Mouse (Mus musculus): ENCODE measurements around the gene Prss41. TPM values are rescaled to one million over a fixed set of nuclear protein-coding genes. Genes with fewer than 3 reads are reported as not detected.

The Prss41 gene
- polyA plus RNA-seq, 1 experiment from 2014 or later, result 1.6 TPM

DNA sequence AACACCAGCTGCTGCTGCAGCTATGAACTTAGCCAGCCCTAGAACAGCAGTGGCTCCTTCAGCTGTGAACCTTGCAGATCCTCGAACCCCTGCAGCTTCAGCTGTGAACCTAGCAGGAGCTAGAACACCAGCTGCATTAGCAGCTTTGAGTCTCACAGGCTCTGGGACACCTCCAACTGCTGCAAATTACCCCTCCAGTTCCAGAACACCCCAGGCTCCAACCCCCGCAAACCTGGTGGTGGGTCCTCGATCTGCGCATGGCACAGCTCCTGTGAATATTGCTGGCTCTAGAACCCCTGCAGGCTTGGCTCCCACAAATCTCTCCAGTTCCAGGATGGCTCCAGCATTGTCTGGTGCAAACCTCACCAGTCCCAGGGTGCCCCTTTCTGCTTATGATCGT, 23.2 kb downstream of the Prss41 start:
- H3K4me3 ChIP-seq, result no peak overlapping the region
- peaks cover 40% of the 10 kb centered on the region for H3K9me3 ChIP-seq
- peaks cover 100% of the 10 kb centered on the region for H3K36me3 ChIP-seq
- WGBS, result 97% methylated on average over 5 of the region's 5 CpGs
- H3K27me3 ChIP-seq (ENCODE audit: insufficient read depth, poor library complexity, severe bottlenecking), result no peaks in the 10 kb centered on the region
- no peaks in the 10 kb centered on the region for H3K4me1 ChIP-seq (replicated peaks)
- H3K27ac ChIP-seq, result no peak overlapping the region
- no peak for DNase-seq (ENCODE audit: low spot score)

DNA sequence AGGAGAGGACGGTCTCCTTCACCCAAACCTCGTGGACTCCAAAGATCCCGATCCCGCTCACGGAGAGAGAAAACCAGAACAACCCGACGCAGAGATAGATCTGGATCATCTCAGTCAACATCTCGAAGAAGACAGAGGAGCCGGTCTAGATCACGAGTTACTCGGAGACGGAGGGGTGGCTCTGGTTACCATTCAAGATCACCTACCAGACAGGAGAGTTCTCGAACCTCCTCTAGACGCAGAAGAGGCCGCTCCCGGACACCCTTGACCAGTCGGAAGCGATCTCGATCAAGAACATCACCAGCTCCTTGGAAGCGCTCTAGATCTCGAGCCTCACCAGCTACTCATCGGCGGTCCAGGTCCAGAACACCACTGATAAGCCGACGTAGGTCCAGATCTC, 24.7 kb downstream of the Prss41 start:
- Histone ChIP-seq H3K36me3 (peaks cover 100% of the 10 kb centered on the region), H3K4me1 (replicated peaks) (no peaks in the 10 kb centered on the region), H3K9me3 (peaks cover 48% of the 10 kb centered on the region), H3K4me3 (no peak overlapping the region), H3K27me3 (ENCODE audit: insufficient read depth, poor library complexity, severe bottlenecking) (no peaks in the 10 kb centered on the region), H3K27ac (no peak overlapping the region)
- 97% methylated on average over 25 of the region's 25 CpGs for WGBS
- DNase-seq (ENCODE audit: low spot score), result no peak

DNA sequence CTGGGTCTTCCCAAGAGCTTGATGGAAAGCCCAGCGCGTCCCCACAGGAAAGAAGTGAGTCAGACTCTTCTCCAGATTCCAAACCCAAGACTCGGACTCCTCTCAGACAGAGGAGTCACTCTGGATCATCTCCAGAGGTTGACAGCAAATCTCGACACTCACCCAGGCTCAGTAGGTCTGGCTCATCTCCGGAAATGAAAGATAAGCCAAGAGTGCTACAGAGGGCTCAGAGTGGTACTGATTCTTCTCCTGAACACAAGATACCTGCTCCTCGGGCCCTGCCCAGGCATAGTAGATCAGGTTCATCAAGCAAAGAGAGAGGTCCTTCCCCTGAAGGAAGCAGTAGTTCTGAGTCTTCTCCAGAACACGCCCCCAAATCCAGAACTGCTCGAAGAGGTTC, 25.4 kb downstream of the Prss41 start:
- no peak for DNase-seq (ENCODE audit: low spot score)
- 96% methylated on average over 8 of the region's 8 CpGs for WGBS
- H3K9me3 ChIP-seq, result peaks cover 48% of the 10 kb centered on the region
- no peak overlapping the region for H3K27ac ChIP-seq
- H3K4me3 ChIP-seq, result no peak overlapping the region
- H3K4me1 ChIP-seq (replicated peaks), result no peaks in the 10 kb centered on the region
- H3K36me3 ChIP-seq, result peaks cover 100% of the 10 kb centered on the region
- H3K27me3 ChIP-seq (ENCODE audit: insufficient read depth, poor library complexity, severe bottlenecking), result no peaks in the 10 kb centered on the region

DNA sequence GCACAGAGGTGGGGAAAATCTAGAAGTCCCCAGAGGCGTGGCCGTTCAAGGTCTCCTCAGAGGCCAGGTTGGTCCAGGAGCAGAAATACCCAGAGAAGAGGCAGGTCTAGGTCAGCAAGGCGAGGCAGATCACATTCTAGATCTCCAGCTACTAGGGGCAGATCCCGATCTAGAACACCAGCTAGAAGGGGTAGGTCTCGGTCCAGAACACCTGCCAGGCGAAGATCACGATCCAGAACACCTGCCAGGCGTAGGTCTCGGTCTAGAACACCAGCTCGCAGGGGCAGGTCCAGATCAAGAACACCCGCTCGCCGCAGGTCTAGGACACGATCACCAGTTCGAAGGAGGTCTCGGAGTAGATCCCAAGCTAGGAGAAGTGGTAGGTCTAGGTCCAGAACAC, 28.3 kb downstream of the Prss41 start:
- H3K4me3 ChIP-seq, result no peak overlapping the region; the same call in 1 of the 2 replicates
- no peak for DNase-seq (ENCODE audit: low spot score)
- peaks cover 46% of the 10 kb centered on the region for H3K9me3 ChIP-seq
- peaks cover 100% of the 10 kb centered on the region for H3K36me3 ChIP-seq
- 98% methylated on average over 16 of the region's 16 CpGs for WGBS
- no peaks in the 10 kb centered on the region for H3K4me1 ChIP-seq (replicated peaks)
- no peak overlapping the region for H3K27ac ChIP-seq
- no peaks in the 10 kb centered on the region for H3K27me3 ChIP-seq (ENCODE audit: insufficient read depth, poor library complexity, severe bottlenecking)

DNA sequence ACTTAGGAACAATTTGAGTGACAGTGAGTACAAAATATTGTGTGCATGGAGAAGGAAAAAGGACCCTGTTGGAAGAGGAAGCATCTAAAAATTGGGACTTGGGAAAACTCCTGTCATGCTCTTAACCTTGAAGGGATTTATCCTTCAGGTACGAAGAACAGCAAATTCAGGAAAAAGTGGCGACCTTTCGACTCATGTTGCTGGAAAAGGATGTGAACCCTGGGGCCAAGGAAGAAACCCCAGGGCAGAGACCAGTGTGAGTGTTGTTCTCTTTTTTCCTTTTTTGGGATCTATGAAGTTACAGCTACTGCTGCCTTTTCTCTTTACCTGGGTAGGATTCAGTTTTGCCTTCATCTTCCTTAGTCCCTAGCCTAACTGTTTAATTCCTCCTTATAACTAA, 36.1 kb downstream of the Prss41 start:
- no peak overlapping the region for H3K27ac ChIP-seq
- WGBS, result 90% methylated on average over 3 of the region's 3 CpGs
- H3K27me3 ChIP-seq (ENCODE audit: insufficient read depth, poor library complexity, severe bottlenecking), result no peaks in the 10 kb centered on the region
- no peak overlapping the region for H3K4me3 ChIP-seq
- DNase-seq (ENCODE audit: low spot score), result no peak
- H3K36me3 ChIP-seq, result peaks cover 64% of the 10 kb centered on the region
- H3K4me1 ChIP-seq (replicated peaks), result peaks cover 27% of the 10 kb centered on the region
- no peaks in the 10 kb centered on the region for H3K9me3 ChIP-seq

DNA sequence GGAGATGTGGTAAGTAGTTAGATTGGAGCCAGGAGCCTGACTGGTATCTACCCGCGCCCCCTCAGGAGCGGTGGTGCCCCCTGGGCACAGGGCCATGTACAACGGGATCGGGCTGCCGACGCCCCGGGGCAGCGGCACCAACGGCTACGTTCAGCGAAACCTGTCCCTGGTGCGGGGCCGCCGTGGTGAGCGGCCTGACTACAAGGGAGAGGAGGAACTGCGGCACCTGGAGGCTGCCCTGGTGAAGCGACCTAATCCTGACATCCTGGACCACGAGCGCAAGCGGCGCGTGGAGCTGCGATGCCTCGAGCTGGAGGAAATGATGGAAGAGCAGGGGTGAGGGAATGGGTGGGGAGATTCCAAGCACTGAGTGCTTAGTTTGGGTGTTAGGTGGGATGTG, 37.1 kb downstream of the Prss41 start:
- Histone ChIP-seq H3K4me3 (peak overlapping the region; percentile 99; the same call in 1 of the 2 replicates), H3K9me3 (no peaks in the 10 kb centered on the region), H3K4me1 (replicated peaks) (peaks cover 33% of the 10 kb centered on the region), H3K27ac (no peak overlapping the region), H3K27me3 (ENCODE audit: insufficient read depth, poor library complexity, severe bottlenecking) (no peaks in the 10 kb centered on the region), H3K36me3 (peaks cover 54% of the 10 kb centered on the region)
- DNase-seq (ENCODE audit: low spot score), result no peak
- WGBS, result 84% methylated on average over 25 of the region's 25 CpGs

DNA sequence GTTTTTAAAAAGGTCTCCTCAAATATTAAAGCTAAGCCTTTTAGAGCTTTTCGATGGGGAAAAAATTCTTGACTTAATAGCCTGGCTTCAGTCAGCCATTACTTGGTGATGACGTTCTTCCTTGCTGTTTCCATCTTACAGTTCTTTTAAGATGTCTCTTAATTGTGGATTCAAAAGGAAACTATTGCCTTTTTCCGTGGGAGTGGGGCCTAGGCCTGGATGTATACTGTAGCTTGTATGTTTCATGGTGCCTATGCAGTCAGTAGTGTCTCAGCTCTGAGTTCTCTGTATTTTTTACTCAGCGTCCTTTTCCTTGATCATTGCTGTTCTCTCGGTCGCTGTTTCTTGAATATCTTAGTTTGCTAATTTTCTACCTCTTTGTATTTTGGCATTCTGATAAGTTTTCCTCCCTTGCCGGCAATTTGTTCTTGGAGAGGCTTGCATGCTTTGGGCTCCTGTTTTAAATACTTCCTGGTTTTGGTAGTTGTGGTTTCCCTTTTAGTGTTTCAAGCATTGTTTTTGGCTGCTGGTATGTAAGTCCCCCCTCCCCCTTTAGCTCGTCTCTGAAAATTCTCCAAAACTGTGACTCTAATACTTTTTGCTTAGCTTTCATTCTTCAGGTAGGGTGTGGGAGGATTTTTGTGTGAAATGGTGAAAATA, 39.4 kb downstream of the Prss41 start:
- Histone ChIP-seq H3K4me3 (peak overlapping the region; percentile 99), H3K27me3 (ENCODE audit: insufficient read depth, poor library complexity, severe bottlenecking) (no peaks in the 10 kb centered on the region), H3K9me3 (no peaks in the 10 kb centered on the region), H3K4me1 (replicated peaks) (peaks cover 37% of the 10 kb centered on the region), H3K36me3 (peaks cover 31% of the 10 kb centered on the region), H3K27ac (peak overlapping the region; percentile 98)
- 13% methylated on average over 8 of the region's 8 CpGs for WGBS
- DNase-seq (ENCODE audit: low spot score), result no peak

DNA sequence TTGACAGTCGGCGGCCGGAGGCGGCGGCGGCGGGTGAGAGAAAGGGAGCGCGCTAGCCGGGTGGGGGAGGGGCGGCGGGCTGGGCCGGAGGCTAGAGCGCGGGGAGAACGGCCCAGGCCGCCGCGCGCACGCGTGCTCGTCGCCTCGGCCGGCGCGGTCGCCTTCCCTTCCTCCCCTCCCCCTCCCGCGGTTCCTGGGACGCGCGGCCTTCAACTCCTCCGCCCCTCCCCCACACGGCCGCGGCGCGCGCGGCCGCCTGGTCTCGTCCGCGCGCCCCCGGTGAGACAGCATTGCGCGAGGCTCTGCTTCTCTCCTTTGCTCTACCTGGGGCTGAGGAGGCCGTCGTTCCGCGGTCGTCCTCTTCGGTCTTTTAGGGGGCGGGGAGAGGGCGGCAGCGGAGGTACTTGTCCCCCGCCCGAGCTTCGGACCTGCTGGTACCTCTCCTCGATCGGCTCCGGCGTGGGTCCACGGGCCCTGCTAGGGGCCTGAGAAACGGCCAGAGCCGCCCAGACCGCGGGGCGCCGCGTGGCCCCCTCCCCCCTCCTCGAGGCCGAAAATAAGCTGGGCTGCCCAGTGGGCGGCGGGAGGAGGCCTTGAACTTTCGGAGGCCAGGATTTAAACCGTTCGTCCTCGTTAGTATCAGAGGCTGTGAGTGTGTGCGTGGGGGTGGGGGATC, 40.5 kb downstream of the Prss41 start:
- peak overlapping the region; percentile 98 for H3K27ac ChIP-seq
- H3K4me3 ChIP-seq, result peak overlapping the region; percentile 99
- H3K4me1 ChIP-seq (replicated peaks), result peaks cover 37% of the 10 kb centered on the region
- H3K9me3 ChIP-seq, result no peaks in the 10 kb centered on the region
- WGBS, result under 1% methylated on average over 83 of the region's 83 CpGs
- peaks cover 20% of the 10 kb centered on the region for H3K36me3 ChIP-seq
- DNase-seq (ENCODE audit: low spot score), result peak; percentile 87
- H3K27me3 ChIP-seq (ENCODE audit: insufficient read depth, poor library complexity, severe bottlenecking), result no peaks in the 10 kb centered on the region

DNA sequence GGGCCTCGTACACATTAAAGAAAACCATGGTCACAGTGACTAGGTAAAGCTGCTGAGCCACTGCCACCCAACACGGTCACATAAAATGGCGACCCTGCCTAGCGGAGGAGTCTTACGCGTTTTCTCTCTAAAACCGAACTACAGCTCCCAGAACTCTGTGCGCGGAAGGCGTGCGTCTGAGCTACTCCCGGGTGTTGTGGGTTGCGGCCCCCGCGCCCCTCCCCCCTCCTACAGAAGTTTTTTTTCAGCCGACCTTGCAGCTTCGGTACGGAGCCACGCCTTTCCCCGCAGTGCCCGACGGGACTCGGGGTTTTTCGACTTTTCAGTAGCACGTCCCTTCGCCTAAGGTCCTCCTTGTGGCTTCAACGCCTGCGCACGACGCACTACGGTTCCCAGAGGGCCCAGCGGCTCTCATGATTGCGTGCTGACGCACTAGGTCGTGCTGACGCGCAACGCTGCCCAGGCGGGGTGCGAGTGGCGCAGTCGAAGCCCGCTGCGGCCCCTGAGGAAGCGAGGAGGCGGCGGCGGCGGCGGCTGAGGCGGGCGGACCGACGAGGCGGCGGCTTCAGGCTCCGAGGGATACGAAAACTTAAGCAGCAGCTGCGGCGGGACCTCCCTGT, 41.1 kb downstream of the Prss41 start:
- under 1% methylated on average over 60 of the region's 60 CpGs for WGBS
- Histone ChIP-seq H3K4me3 (peak overlapping the region; percentile 99), H3K27ac (peak overlapping the region; percentile 98), H3K36me3 (peaks cover 15% of the 10 kb centered on the region), H3K9me3 (no peaks in the 10 kb centered on the region), H3K4me1 (replicated peaks) (peaks cover 37% of the 10 kb centered on the region), H3K27me3 (ENCODE audit: insufficient read depth, poor library complexity, severe bottlenecking) (no peaks in the 10 kb centered on the region)
- DNase-seq (ENCODE audit: low spot score), result peak; percentile 97

DNA sequence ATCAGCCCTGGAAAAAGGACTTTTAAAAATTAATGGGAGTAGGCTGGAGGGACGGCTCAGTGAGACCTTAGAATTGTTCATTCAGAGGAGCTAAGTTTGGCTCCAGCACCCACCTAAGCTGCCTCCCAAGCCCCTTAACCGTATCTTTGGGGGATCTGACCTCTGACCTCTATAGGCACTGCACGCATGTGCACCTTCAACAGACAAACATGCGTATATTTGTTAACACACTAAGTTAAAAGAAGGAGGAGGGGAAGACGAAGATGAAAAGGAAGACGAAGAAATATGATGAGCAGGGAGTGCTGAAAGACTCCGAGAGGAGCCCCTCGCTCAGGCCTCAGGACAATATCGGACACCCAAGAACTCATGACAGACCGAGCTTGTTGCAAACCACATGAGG, 42.3 kb downstream of the Prss41 start:
- DNase-seq (ENCODE audit: low spot score), result no peak
- H3K4me3 ChIP-seq, result no peak overlapping the region
- H3K27me3 ChIP-seq (ENCODE audit: insufficient read depth, poor library complexity, severe bottlenecking), result no peaks in the 10 kb centered on the region
- peak overlapping the region; percentile 45; the same call in 1 of the 2 replicates for H3K27ac ChIP-seq
- peaks cover 5% of the 10 kb centered on the region for H3K36me3 ChIP-seq
- 93% methylated on average over 10 of the region's 10 CpGs for WGBS
- H3K9me3 ChIP-seq, result no peaks in the 10 kb centered on the region
- H3K4me1 ChIP-seq (replicated peaks), result peaks cover 31% of the 10 kb centered on the region

DNA sequence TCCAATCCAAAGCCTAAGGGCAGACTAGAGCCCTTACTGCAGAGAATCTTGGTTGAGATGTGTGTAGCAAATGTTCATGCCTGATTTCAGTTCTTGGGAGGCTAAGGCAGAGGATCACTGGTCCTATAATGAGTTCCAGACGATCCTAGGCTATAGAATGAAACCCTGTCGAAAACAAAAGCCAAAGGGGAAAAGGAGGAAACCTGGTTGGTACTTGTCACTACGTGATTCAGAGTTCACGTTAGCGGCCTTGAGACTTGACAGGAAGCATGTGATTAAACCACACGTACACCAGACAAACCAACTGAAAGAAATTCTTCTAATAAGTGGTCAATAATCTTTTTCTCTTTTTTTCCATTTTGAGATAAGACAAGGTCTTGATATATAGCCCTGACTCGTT, 46.7 kb downstream of the Prss41 start:
- H3K9me3 ChIP-seq, result no peaks in the 10 kb centered on the region
- peaks cover 3% of the 10 kb centered on the region; the same call in 1 of the 2 replicates for H3K36me3 ChIP-seq
- no peak overlapping the region for H3K4me3 ChIP-seq
- no peak overlapping the region for H3K27ac ChIP-seq
- H3K27me3 ChIP-seq (ENCODE audit: insufficient read depth, poor library complexity, severe bottlenecking), result no peaks in the 10 kb centered on the region
- DNase-seq (ENCODE audit: low spot score), result no peak
- peaks cover 6% of the 10 kb centered on the region for H3K4me1 ChIP-seq (replicated peaks)
- WGBS, result 76% methylated on average over 7 of the region's 7 CpGs

DNA sequence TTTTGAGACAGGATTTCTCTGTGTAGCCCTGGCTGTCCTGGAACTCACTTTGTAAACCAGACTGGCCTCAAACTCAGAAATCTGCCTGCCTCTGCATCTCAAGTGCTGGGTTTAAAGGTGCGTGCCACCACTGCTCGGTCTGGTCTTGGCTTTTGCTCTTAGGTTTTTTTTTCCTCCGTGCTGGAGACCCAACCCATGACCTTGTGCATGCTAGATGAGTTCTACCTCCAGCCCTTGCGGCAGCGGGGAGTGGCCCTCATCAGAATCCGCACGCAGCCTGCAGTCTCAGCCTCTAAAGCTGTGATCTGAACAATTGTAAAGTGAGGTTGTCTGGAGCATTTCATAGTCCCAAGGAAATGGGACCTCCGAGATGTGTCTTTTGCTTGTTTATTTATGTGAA, 48.6 kb downstream of the Prss41 start:
- Histone ChIP-seq H3K27me3 (ENCODE audit: insufficient read depth, poor library complexity, severe bottlenecking) (no peaks in the 10 kb centered on the region), H3K36me3 (peaks cover 3% of the 10 kb centered on the region; the same call in 1 of the 2 replicates), H3K27ac (no peak overlapping the region), H3K4me1 (replicated peaks) (peaks cover 8% of the 10 kb centered on the region), H3K9me3 (no peaks in the 10 kb centered on the region), H3K4me3 (no peak overlapping the region)
- no peak for DNase-seq (ENCODE audit: low spot score)
- 95% methylated on average over 8 of the region's 8 CpGs for WGBS

DNA sequence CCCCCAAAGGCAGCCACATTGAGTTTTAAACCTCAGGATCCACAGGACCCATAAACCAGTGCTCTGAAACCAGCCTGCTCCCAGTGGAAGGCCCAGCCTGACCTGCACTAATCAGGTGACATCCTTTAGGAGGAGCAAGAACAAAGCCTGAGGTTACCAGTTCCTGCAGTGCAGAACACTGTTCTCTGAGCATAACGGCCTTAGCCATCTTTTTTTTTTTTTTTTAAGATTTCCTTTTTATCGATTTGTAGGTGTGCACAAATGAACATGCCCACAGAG, 53.0 kb downstream of the Prss41 start:
- 73% methylated on average over 2 of the region's 2 CpGs for WGBS
- H3K4me1 ChIP-seq (replicated peaks), result peaks cover 24% of the 10 kb centered on the region
- no peaks in the 10 kb centered on the region for H3K36me3 ChIP-seq
- H3K4me3 ChIP-seq, result peak overlapping the region; percentile 54
- peak overlapping the region; percentile 94 for H3K27ac ChIP-seq
- H3K27me3 ChIP-seq (ENCODE audit: insufficient read depth, poor library complexity, severe bottlenecking), result no peaks in the 10 kb centered on the region
- no peaks in the 10 kb centered on the region for H3K9me3 ChIP-seq
- DNase-seq (ENCODE audit: low spot score), result no peak

Data from hindbrain, embryonic 10.5 days (tissue).